Mouse (Mus musculus) gastrocnemius, postnatal 14 days (tissue): ENCODE data around the gene Mllt10. TPM values are rescaled to one million over a fixed set of nuclear protein-coding genes. Genes with fewer than 3 reads are reported as not detected.

Experiments used
- DNase-seq: peaks from one replicate; pipeline ENCODE4 v3.0.0; 2021; ENCODE audit warnings: mixed read lengths
- intact Hi-C: fragments of 180-260 bp; cut with DNase I; formaldehyde crosslinking; loops from one replicate; pipeline ENCODE4 v1.15.1; 2025; ENCODE audit warnings: low total_unique reads
- total RNA-seq, 2 experiments: library from RNA; stranded (reverse); gene quantifications; 2 replicates each; pipeline ENCODE4 v1.2.3; 2021

The Mllt10 gene
- total RNA-seq, 2 experiments from 2014 or later: 19.0 to 20.5 TPM

- intact Hi-C loops: loop anchor here (10.0 kb wide), 1 partner anchor 716 kb away; no protein-coding TSS in a partner anchor
- no peak for DNase-seq
Measured at GRCm38 (mm10) chr2:18048453-18049075, 6.5 kb upstream of the Mllt10 start, which contains the start of gene Skida1. TSS of gene Skida1 (minus strand) at chr2:18049051.

- intact Hi-C loops: loop anchor here (10.0 kb wide), 1 partner anchor 715 kb away; no protein-coding TSS in a partner anchor
- DNase-seq: no peak
Measured at GRCm38 (mm10) chr2:18049279-18049821, 5.7 kb upstream of the Mllt10 start.

GRCm38 (mm10) chr2:18050018-18050417 lies 5.0 kb upstream of the Mllt10 start:
- no peak for DNase-seq
- intact Hi-C loops: no loop called here

- DNase-seq: no peak
- intact Hi-C loops: no loop called here
Measured at GRCm38 (mm10) chr2:18050541-18050985, 4.5 kb upstream of the Mllt10 start.

- intact Hi-C loops: no loop called here
- DNase-seq: no peak
Measured at GRCm38 (mm10) chr2:18051026-18051830, 3.8 kb upstream of the Mllt10 start.

GRCm38 (mm10) chr2:18051831-18052170 lies 3.2 kb upstream of the Mllt10 start:
- no peak for DNase-seq
- intact Hi-C loops: no loop called here

- intact Hi-C loops: no loop called here
- no peak for DNase-seq
Measured at GRCm38 (mm10) chr2:18052581-18052980, 2.5 kb upstream of the Mllt10 start.

- intact Hi-C loops: no loop called here
- DNase-seq: no peak
Measured at GRCm38 (mm10) chr2:18053243-18053950, 1.6 kb upstream of the Mllt10 start.

GRCm38 (mm10) chr2:18053951-18054530 lies 996 bp upstream of the Mllt10 start:
- intact Hi-C loops: no loop called here
- peak; percentile 56 for DNase-seq

- DNase-seq: peak; percentile 97
- intact Hi-C loops: no loop called here
Measured at GRCm38 (mm10) chr2:18055929-18056785, 1.1 kb downstream of the Mllt10 start.

GRCm38 (mm10) chr2:18056786-18057255 lies 1.8 kb downstream of the Mllt10 start:
- intact Hi-C loops: no loop called here

GRCm38 (mm10) chr2:18057336-18058145 lies 2.5 kb downstream of the Mllt10 start:
- intact Hi-C loops: no loop called here
- DNase-seq: peak; percentile 53

More at GRCm38 (mm10) chr2:18056786-18057255, 1.8 kb downstream of the Mllt10 start:
- peak; percentile 96 for DNase-seq

- DNase-seq: no peak
- intact Hi-C loops: no loop called here
Measured at GRCm38 (mm10) chr2:18058146-18058708, 3.2 kb downstream of the Mllt10 start.

- intact Hi-C loops: no loop called here
- no peak for DNase-seq
Measured at GRCm38 (mm10) chr2:18059063-18059462, 4.0 kb downstream of the Mllt10 start.

GRCm38 (mm10) chr2:18059891-18060290 lies 4.9 kb downstream of the Mllt10 start:
- intact Hi-C loops: no loop called here

GRCm38 (mm10) chr2:18060396-18060795 lies 5.4 kb downstream of the Mllt10 start:
- no peak for DNase-seq
- intact Hi-C loops: no loop called here

More at GRCm38 (mm10) chr2:18059891-18060290, 4.9 kb downstream of the Mllt10 start:
- DNase-seq: no peak

GRCm38 (mm10) chr2:18063763-18064251 lies 8.8 kb downstream of the Mllt10 start:
- intact Hi-C loops: no loop called here
- peak; percentile 51 for DNase-seq
